Mouse (Mus musculus) CH12.LX (cell line): ENCODE measurements around the gene Btbd17. TPM values are rescaled to one million over a fixed set of nuclear protein-coding genes. Genes with fewer than 3 reads are reported as not detected.
A peak's percentile ranks its signal among the peaks of the same experiment; 100 is the strongest.

ENCODE experiments used
- DNase-seq: peaks from one replicate; pipeline ENCODE4 v3.0.0-alpha.2; 2013; ENCODE audit errors: extremely low read depth
- H3K27ac ChIP-seq: 2 replicates; pipeline ENCODE4 v1.5.1; 2012; ENCODE audit warnings: low read depth, mild to moderate bottlenecking, control low read depth, moderate library complexity; ENCODE audit not compliant: insufficient read depth
- H3K27me3 ChIP-seq: replicated peaks from 2 replicates; pipeline ENCODE3; 2012; ENCODE audit warnings: inconsistent platforms
- H3K36me3 ChIP-seq, 2 experiments: replicated peaks in 1 of 2; 2 replicates each; pipeline versions ENCODE3 to v1.6.1; 2012; ENCODE audit warnings: inconsistent platforms in 1 of 2, low read length in 1 of 2, mild to moderate bottlenecking in 1 of 2, mixed read lengths in 1 of 2, moderate library complexity in 1 of 2; ENCODE audit not compliant: control insufficient read depth in 1 of 2, insufficient read depth in 1 of 2
- H3K4me1 ChIP-seq, 2 experiments: 2 replicates each; pipeline ENCODE4 v1.6.1; 2012; ENCODE audit warnings: inconsistent platforms in 1 of 2, moderate library complexity in 1 of 2; ENCODE audit not compliant: insufficient read depth in 2 of 2, control insufficient read depth in 1 of 2
- H3K4me2 ChIP-seq: 2 replicates; pipeline ENCODE4 v1.6.1; 2012; ENCODE audit warnings: low read depth, mild to moderate bottlenecking, control low read depth; ENCODE audit not compliant: poor library complexity, insufficient read depth, severe bottlenecking
- H3K4me3 ChIP-seq, 3 experiments: fragments of 150-350 bp in 1 of 3; sonication (generic) in 1 of 3; replicated peaks in 1 of 3; 2 replicates each; pipeline versions ENCODE3 to v1.5.1; 2011 to 2012; ENCODE audit warnings: low read depth in 2 of 3, low read length in 2 of 3, mild to moderate bottlenecking in 2 of 3, moderate library complexity in 2 of 3, control low read depth in 1 of 3, improper control_type of control experiment in 1 of 3, inconsistent platforms in 1 of 3, mixed read lengths in 1 of 3; ENCODE audit not compliant: poor library complexity in 1 of 3
- H3K79me2 ChIP-seq: replicated peaks from 2 replicates; pipeline ENCODE4 v1.6.1; 2012; ENCODE audit warnings: mild to moderate bottlenecking, moderate library complexity; ENCODE audit not compliant: control insufficient read depth, poor library complexity, insufficient read depth, severe bottlenecking; ENCODE audit errors: extremely low read depth
- H3K9ac ChIP-seq: 2 replicates; pipeline ENCODE4 v1.6.1; 2012; ENCODE audit warnings: low read depth, mild to moderate bottlenecking, control low read depth, moderate library complexity; ENCODE audit not compliant: insufficient read depth
- H3K9me3 ChIP-seq: replicated peaks from 2 replicates; pipeline ENCODE3; 2012; ENCODE audit warnings: low read length, inconsistent platforms, mixed read lengths
- BHLHE40 ChIP-seq: IDR thresholded peaks from 2 replicates; pipeline ENCODE4 v1.6.1; 2011; ENCODE audit warnings: mild to moderate bottlenecking, low read depth, low read length, improper control_type of control experiment
- CHD1 ChIP-seq: IDR thresholded peaks from 2 replicates; pipeline ENCODE4 v1.6.1; 2012; ENCODE audit warnings: low read depth, low read length, improper control_type of control experiment, inconsistent platforms
- CTCF ChIP-seq, 2 experiments: IDR thresholded peaks in 1 of 2; conservative IDR thresholded peaks in 1 of 2; 2 replicates each; pipeline ENCODE4 v1.5.1; 2011 to 2012; ENCODE audit warnings: low read depth in 2 of 2, low read length in 2 of 2, improper control_type of control experiment in 1 of 2, inconsistent platforms in 1 of 2, mild to moderate bottlenecking in 1 of 2, moderate library complexity in 1 of 2
- EP300 ChIP-seq: IDR thresholded peaks from 2 replicates; pipeline ENCODE4 v1.6.1; 2011; ENCODE audit warnings: low read length, improper control_type of control experiment
- ETS1 ChIP-seq: conservative IDR thresholded peaks from 2 replicates; pipeline ENCODE4 v1.6.1; 2012; ENCODE audit warnings: low read depth, mild to moderate bottlenecking, inconsistent platforms, low read length, improper control_type of control experiment, moderate library complexity
- GABPA ChIP-seq: IDR thresholded peaks from 2 replicates; pipeline ENCODE4 v1.6.1; 2012; ENCODE audit warnings: low read depth, low read length, improper control_type of control experiment, inconsistent platforms; ENCODE audit not compliant: insufficient replicate concordance
- HCFC1 ChIP-seq: IDR thresholded peaks from 2 replicates; pipeline ENCODE4 v1.6.1; 2012; ENCODE audit warnings: low read depth, mild to moderate bottlenecking, inconsistent platforms, low read length, improper control_type of control experiment
- IRF4 ChIP-seq: IDR thresholded peaks from 2 replicates; pipeline ENCODE4 v1.6.1; 2014; ENCODE audit warnings: low read depth, mild to moderate bottlenecking, inconsistent platforms, low read length, improper control_type of control experiment
- MAFK ChIP-seq: IDR thresholded peaks from 2 replicates; pipeline ENCODE4 v1.6.1; 2011; ENCODE audit warnings: low read length, improper control_type of control experiment; ENCODE audit not compliant: insufficient replicate concordance
- MAX ChIP-seq: IDR thresholded peaks from 2 replicates; pipeline ENCODE4 v1.6.1; 2011; ENCODE audit warnings: low read length, improper control_type of control experiment
- MAZ ChIP-seq: IDR thresholded peaks from 2 replicates; pipeline ENCODE4 v1.6.1; 2012; ENCODE audit warnings: low read depth, mild to moderate bottlenecking, inconsistent platforms, low read length, improper control_type of control experiment, moderate library complexity
- MXI1 ChIP-seq: IDR thresholded peaks from 2 replicates; pipeline ENCODE4 v1.6.1; 2011; ENCODE audit warnings: mild to moderate bottlenecking, low read depth, low read length, improper control_type of control experiment
- PAX5 ChIP-seq: IDR thresholded peaks from 2 replicates; pipeline ENCODE4 v1.6.1; 2012; ENCODE audit warnings: low read length, inconsistent platforms, mixed read lengths
- POLR2A ChIP-seq: IDR thresholded peaks from 2 replicates; pipeline ENCODE4 v1.6.1; 2011; ENCODE audit warnings: low read depth, mild to moderate bottlenecking, improper control_type of control experiment, low read length
- POLR2AphosphoS2 ChIP-seq: IDR thresholded peaks from 2 replicates; pipeline ENCODE4 v1.6.1; 2011; ENCODE audit warnings: low read depth, low read length, improper control_type of control experiment
- RAD21 ChIP-seq: IDR thresholded peaks from 2 replicates; pipeline ENCODE4 v1.6.1; 2011; ENCODE audit warnings: low read depth, mild to moderate bottlenecking, low read length, improper control_type of control experiment, moderate library complexity
- RCOR1 ChIP-seq: conservative IDR thresholded peaks from 2 replicates; pipeline ENCODE4 v1.6.1; 2012; ENCODE audit warnings: low read depth, mild to moderate bottlenecking, inconsistent platforms, low read length, improper control_type of control experiment
- SIN3A ChIP-seq: IDR thresholded peaks from 2 replicates; pipeline ENCODE4 v1.6.1; 2012; ENCODE audit warnings: low read length, improper control_type of control experiment, inconsistent platforms
- SMC3 ChIP-seq: IDR thresholded peaks from 2 replicates; pipeline ENCODE4 v1.6.1; 2011; ENCODE audit warnings: low read depth, low read length, improper control_type of control experiment
- TBP ChIP-seq: conservative IDR thresholded peaks from 2 replicates; pipeline ENCODE4 v1.6.1; 2011; ENCODE audit warnings: low read depth, low read length, improper control_type of control experiment
- UBTF ChIP-seq: IDR thresholded peaks from 2 replicates; pipeline ENCODE4 v1.6.1; 2012; ENCODE audit warnings: low read depth, mild to moderate bottlenecking, inconsistent platforms, low read length, improper control_type of control experiment, moderate library complexity
- USF1 ChIP-seq: IDR thresholded peaks from 2 replicates; pipeline ENCODE4 v1.6.1; 2014; ENCODE audit warnings: low read depth, mild to moderate bottlenecking, inconsistent platforms, low read length, improper control_type of control experiment
- ZKSCAN1 ChIP-seq: IDR thresholded peaks from 2 replicates; pipeline ENCODE4 v1.6.1; 2012; ENCODE audit warnings: low read depth, inconsistent platforms, low read length, improper control_type of control experiment, borderline replicate concordance
- dilution Hi-C: fragments of 300-500 bp; cut with MboI; formaldehyde crosslinking; loops from 2 replicates; pipeline ENCODE4 v1.14.3; 2020; ENCODE audit warnings: low sequenced_read_pairs; ENCODE audit not compliant: extremely low pct_unique_long_range_greater_than_20kb, extremely low pct_ligation_motif_present
- in situ Hi-C: fragments of 300-500 bp; cut with MboI; formaldehyde crosslinking; loops from 3 replicates; pipeline ENCODE4 v1.14.3; 2019; ENCODE audit warnings: low sequenced_read_pairs, low pct_ligation_motif_present, low pct_unique_long_range_greater_than_20kb, mixed read lengths
- polyA plus RNA-seq: library from polyadenylated mRNA; unstranded; fragments of >175 nt; gene quantifications from 2 replicates; pipeline ENCODE4 v1.2.1, GENCODE M21; 2012; ENCODE audit warnings: low read depth; ENCODE audit not compliant: insufficient read length
- total RNA-seq, 2 experiments: library from RNA; depleted of rRNA; stranded (reverse); fragments of 300-350 nt in 1 of 2; fragments of >200 nt in 1 of 2; gene quantifications; 2 replicates each; pipeline ENCODE4 v1.2.3; 2012 to 2014

Btbd17 gene
- total and polyA plus RNA-seq, 3 experiments, result not detected

- H3K9me3 ChIP-seq, result peaks cover 8% of the 10 kb centered on the region
- dilution Hi-C loops, result no loop called here
These were observed 1.4 kb upstream of the Btbd17 start for GRCm38 (mm10) chr11:114797176-114797575.

DNA sequence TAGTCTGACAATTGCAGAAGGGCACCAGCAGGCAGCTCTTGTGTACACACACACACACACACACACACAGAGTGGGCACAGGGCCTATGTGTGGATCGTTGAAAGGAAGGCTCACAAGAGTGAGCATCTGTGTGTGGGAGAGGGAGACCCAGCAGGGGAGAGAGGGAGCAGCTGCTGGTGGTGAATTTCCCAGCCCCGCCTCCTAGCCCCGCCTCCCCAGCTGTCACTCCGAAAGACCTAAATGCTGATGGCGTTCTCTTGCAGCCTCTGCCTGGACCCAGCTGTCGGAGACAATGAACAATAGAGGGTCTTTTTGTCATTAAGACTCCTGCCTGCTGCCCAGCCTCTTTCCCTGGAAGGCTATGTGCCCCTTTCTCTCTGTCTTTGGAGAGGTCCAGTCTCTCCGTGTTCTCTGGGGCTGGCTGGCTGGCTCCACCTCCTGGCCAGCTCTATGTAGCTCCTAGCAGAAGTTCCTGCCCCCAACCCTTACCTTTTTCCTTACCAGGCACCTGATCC lies 456 bp downstream of the Btbd17 start:
- no peaks in the 10 kb centered on the region for H3K79me2 ChIP-seq
- TF ChIP-seq SMC3 (peak; percentile 61), ZKSCAN1 (no peak), POLR2AphosphoS2 (no peak), RAD21 (peak; percentile 32), MAX (no peak), MAFK (no peak), CTCF (conservative IDR thresholded peaks at IDR 0.05 in 1 of 2, IDR thresholded peaks at IDR 0.05 in 1 of 2; ENCODE audit: low read depth in 2 of 2, low read length in 2 of 2) (peak in 1 of 2 experiments; percentile 67; a peak in 2 of 4 replicates), ETS1 (no peak), GABPA (no peak), TBP (no peak), MXI1 (no peak), POLR2A (no peak), RCOR1 (no peak)
- peak overlapping the region; percentile 85 for H3K4me2 ChIP-seq
- peak overlapping the region in 2 of 3 experiments; percentile 12 to 38 for H3K4me3 ChIP-seq
- peak; percentile 36 for DNase-seq
- dilution Hi-C loops, result no loop called here
- H3K36me3 ChIP-seq, result peaks cover 0 to 4% of the 10 kb centered on the region in 2 experiments
- peaks cover 11% of the 10 kb centered on the region for H3K9me3 ChIP-seq
- H3K27ac ChIP-seq, result no peak overlapping the region
- H3K4me1 ChIP-seq, result peaks cover 3 to 21% of the 10 kb centered on the region in 2 experiments; a peak in 3 of 4 replicates
- H3K9ac ChIP-seq, result no peak overlapping the region
- peaks cover 26% of the 10 kb centered on the region for H3K27me3 ChIP-seq
- in situ Hi-C loops, result loop anchor here (5.0 kb wide), 1 partner anchor 43 kb away; no protein-coding TSS in a partner anchor

More at GRCm38 (mm10) chr11:114797176-114797575, 1.4 kb upstream of the Btbd17 start:
- no peak for DNase-seq
- Histone ChIP-seq H3K4me3 (no peak overlapping the region), H3K27ac (no peak overlapping the region), H3K36me3 (peaks cover 0 to 1% of the 10 kb centered on the region in 2 experiments), H3K9ac (no peak overlapping the region), H3K79me2 (no peaks in the 10 kb centered on the region), H3K4me1 (peaks cover 3 to 21% of the 10 kb centered on the region in 2 experiments; a peak in 3 of 4 replicates), H3K4me2 (no peak overlapping the region), H3K27me3 (peaks cover 35% of the 10 kb centered on the region)
- TF ChIP-seq CHD1 (no peak), SMC3 (no peak), TBP (no peak), UBTF (no peak), MAZ (no peak), EP300 (no peak), BHLHE40 (no peak), MXI1 (no peak), USF1 (no peak), RAD21 (no peak), CTCF (conservative IDR thresholded peaks at IDR 0.05 in 1 of 2, IDR thresholded peaks at IDR 0.05 in 1 of 2; ENCODE audit: low read depth in 2 of 2, low read length in 2 of 2) (no peak), PAX5 (no peak), IRF4 (no peak), HCFC1 (no peak), SIN3A (no peak)
- in situ Hi-C loops, result loop anchor here (5.0 kb wide), 1 partner anchor 45 kb away; no protein-coding TSS in a partner anchor
